Mouse (Mus musculus): ENCODE data around the gene Nxnl1.

Gene Nxnl1

DNA sequence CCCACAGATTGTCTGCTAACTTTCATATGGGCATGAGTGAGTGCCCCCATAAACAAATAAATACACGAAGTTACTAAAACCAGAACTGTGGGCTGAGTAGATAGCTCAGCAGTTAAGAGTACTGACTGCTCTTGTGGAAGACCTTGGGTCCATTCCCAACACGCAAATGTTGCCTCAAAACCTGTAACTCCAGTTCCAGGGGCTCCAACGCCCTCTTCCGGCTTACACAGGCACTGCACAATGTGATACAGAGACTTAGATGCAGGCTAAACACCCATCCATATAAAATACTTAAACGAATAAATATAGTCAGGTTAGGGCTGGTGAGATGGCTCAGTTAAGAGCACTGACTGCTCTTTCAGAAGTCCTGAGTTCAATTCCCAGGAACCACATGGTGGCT lies 51.4 kb downstream of the Nxnl1 start:
- DNase-seq (ENCODE audit: low spot score): no peak

DNA sequence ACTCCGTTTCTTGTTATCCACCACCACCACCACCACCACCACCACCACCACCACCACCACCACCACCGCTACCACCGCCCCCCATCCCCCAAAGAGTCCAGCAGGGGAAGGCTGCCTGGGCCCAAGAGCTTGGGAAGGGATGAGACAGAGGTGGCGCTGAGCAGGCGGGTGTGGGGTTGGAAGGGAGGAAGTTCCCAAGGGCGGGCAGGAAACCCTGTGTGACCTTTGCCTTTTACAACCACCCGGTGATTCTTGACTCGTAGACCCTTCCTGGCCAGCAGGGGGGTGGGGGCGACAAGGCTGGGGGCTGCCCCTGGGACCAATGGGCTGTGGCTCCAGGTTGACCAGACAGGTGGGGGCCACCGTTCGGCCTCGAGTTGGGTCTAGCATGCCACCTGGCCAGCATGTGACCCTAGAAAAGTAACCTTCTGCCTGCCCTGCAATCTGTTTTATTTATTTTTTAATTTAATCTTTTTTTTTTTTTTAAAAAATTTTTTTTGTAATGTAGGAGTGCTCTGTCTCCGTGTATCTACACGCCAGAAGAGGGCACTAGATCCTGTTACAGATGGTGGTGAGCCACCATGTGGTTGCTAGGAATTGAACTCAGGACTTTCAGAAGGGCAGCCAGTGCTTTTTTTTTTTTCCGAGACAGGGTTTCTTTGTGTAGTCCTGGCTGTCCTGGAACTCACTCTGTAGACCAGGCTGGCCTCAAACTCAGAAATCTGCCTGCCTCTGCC lies 53.2 kb downstream of the Nxnl1 start:
- DNase-seq (ENCODE audit: low spot score): no peak

DNA sequence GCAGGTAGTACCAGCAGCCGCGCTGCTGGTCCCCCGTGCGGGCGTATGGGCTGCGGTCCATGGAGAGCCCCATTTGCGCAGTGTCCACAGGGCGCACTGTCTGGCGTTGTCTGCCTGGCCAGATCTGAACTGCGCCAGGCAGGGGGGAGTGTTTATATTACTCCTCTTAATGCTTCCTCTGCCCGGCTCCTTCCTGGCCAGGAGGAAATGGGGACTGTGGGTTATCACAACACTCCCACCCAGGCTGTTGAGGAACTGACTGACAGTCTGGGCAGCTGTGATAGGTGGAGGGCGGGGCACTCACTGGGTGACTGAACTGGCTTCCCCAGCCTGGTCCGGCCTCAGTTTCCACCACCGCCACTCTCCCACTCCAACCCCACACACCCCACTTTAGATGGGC lies 54.8 kb downstream of the Nxnl1 start, which contains the start of gene Plvap:
Plvap (minus strand) TSS at position 109 of the 400 bp plus-strand sequence.
- peak; percentile 36 for DNase-seq (ENCODE audit: low spot score)
